Mouse (Mus musculus) lung, postnatal 14 days (tissue): ENCODE results near the gene 2900011O08Rik.
"Not testable (repeated sequence)": the region's sequence is repeated elsewhere in the genome, so short reads cannot be mapped to it uniquely, and the experiment has no call there.

ENCODE experiments used
- DNase-seq: peaks from one replicate; pipeline ENCODE4 v3.0.0; 2021

The 2900011O08Rik gene

GRCm38 (mm10) chr16:14005266-14005665 is 18.9 kb downstream of the 2900011O08Rik start:
- DNase-seq = peak; percentile 8

GRCm38 (mm10) chr16:14008081-14008480 is 21.7 kb downstream of the 2900011O08Rik start:
- DNase-seq = no peak

- DNase-seq = no peak
Measured at GRCm38 (mm10) chr16:14008708-14009107, 22.3 kb downstream of the 2900011O08Rik start.

GRCm38 (mm10) chr16:14009966-14010365 is 23.6 kb downstream of the 2900011O08Rik start:
- no peak for DNase-seq

- DNase-seq = no peak
Measured at GRCm38 (mm10) chr16:14017306-14017705, 30.9 kb downstream of the 2900011O08Rik start.

- no peak for DNase-seq
Measured at GRCm38 (mm10) chr16:14021166-14021822, 34.9 kb downstream of the 2900011O08Rik start.

GRCm38 (mm10) chr16:14025091-14025990 is 38.9 kb downstream of the 2900011O08Rik start:
- DNase-seq = no peak

- no peak for DNase-seq
Measured at GRCm38 (mm10) chr16:14029072-14029471, 42.7 kb downstream of the 2900011O08Rik start.

GRCm38 (mm10) chr16:14029851-14030250 is 43.4 kb downstream of the 2900011O08Rik start:
- no peak for DNase-seq

GRCm38 (mm10) chr16:14030650-14031049 is 44.2 kb downstream of the 2900011O08Rik start:
- no peak for DNase-seq

- DNase-seq = no peak
Measured at GRCm38 (mm10) chr16:14033076-14033475, 46.7 kb downstream of the 2900011O08Rik start.

- no peak for DNase-seq
Measured at GRCm38 (mm10) chr16:14042421-14042820, 56.0 kb downstream of the 2900011O08Rik start.

- DNase-seq = no peak
Measured at GRCm38 (mm10) chr16:14044695-14045094, 58.3 kb downstream of the 2900011O08Rik start.

GRCm38 (mm10) chr16:14046224-14046756 is 59.9 kb downstream of the 2900011O08Rik start:
- no peak for DNase-seq

- DNase-seq = no peak
Measured at GRCm38 (mm10) chr16:14052221-14052620, 65.8 kb downstream of the 2900011O08Rik start.

- DNase-seq = no peak
Measured at GRCm38 (mm10) chr16:14053116-14053515, 66.7 kb downstream of the 2900011O08Rik start.

GRCm38 (mm10) chr16:14055271-14055670 is 68.9 kb downstream of the 2900011O08Rik start:
- DNase-seq = no peak

GRCm38 (mm10) chr16:14056734-14057133 is 70.3 kb downstream of the 2900011O08Rik start:
- DNase-seq = no peak

- DNase-seq = no peak
Measured at GRCm38 (mm10) chr16:14058541-14058940, 72.1 kb downstream of the 2900011O08Rik start.

GRCm38 (mm10) chr16:14059118-14059854 is 72.9 kb downstream of the 2900011O08Rik start:
- DNase-seq = no peak

GRCm38 (mm10) chr16:14059869-14060268 is 73.5 kb downstream of the 2900011O08Rik start:
- no peak for DNase-seq

GRCm38 (mm10) chr16:14066571-14066970 is 80.2 kb downstream of the 2900011O08Rik start:
- not testable (repeated sequence) for DNase-seq

GRCm38 (mm10) chr16:14068701-14069100 is 82.3 kb downstream of the 2900011O08Rik start:
- not testable (repeated sequence) for DNase-seq
